11 mouse cellular contexts compared by ENCODE assay signal in genomic region chr11:95044185-95044870, GRCm38 (mm10).
"Had no signal": no experiment of that assay in that cellular context is flagged by ENCODE, and none has a peak within 500 bp of the region (broad histone marks: within the 10 kb centered on the region; RNA-seq: fewer than 3 reads in every experiment).

No protein-coding gene starts in this region.

- H3K9me3 ChIP-seq: limb, embryonic 13.5 days; midbrain, embryonic 12.5 days had no signal

- H3K9ac ChIP-seq: limb, embryonic 13.5 days; liver, embryonic 14.5 days; midbrain, embryonic 12.5 days had no signal

- ATAC-seq: midbrain, embryonic 16.5 days had no signal

- H3K27ac ChIP-seq: layer of hippocampus, adult 2 months; limb, embryonic 13.5 days; liver, embryonic 14.5 days; midbrain, embryonic 12.5 days had no signal

- H3K36me3 ChIP-seq: limb, embryonic 13.5 days; midbrain, embryonic 12.5 days had no signal

- DNase-seq: kidney, postnatal 10 days; kidney, postnatal 4 days; left cerebral cortex, postnatal 4 days; lung, adult 18-20 months; right cerebral cortex, postnatal 25 days; thymus, postnatal 36 days had no signal

- H3K4me2 ChIP-seq: limb, embryonic 13.5 days; midbrain, embryonic 12.5 days had no signal

- H3K27me3 ChIP-seq: limb, embryonic 13.5 days had no signal

- H3K4me3 ChIP-seq: layer of hippocampus, adult 2 months; limb, embryonic 13.5 days; midbrain, embryonic 12.5 days had no signal
